Mouse (Mus musculus) cerebellum, adult (tissue): ENCODE data around the gene Ero1l.

Experiments
- ATAC-seq: cut with Nextera tagmentation; 2 replicates; pipeline ENCODE4 v1.9.2; 2017; ENCODE audit warnings: mild to moderate bottlenecking, moderate library complexity, mixed read lengths; ENCODE audit not compliant: insufficient number of reproducible peaks, low FRiP score, low TSS enrichment

Gene Ero1l

DNA sequence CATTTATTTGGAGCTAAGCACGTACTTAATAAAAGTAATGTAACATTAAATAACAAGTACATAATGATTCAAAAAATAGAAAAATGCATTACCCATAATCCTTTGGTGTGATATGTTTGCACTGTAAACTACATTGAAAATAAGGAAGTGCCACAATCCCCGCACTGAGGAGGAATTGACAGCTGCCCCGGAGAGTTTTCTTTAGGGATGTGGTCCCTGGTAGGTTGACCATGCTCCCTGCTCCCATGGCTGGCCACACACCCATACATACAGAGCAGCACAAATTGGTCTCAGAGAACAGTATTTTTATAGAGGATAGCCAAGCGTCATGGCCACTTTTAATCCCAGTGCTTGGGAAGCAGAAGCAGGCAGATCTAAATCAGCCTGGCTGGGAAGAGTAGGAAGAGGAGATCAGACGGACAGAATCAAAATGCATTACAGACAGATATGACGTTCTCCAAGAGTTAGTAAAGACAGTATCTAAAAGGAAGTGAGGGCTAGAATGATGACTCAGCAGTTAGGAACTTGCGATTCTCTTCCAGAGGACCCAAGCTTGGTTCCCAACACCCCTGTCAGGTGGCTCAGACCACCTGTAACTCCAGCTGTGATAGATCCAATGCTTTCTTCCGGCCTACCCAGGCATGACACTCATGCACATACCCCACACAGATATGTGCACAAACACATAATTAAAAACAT is 10.8 kb downstream of the Ero1l start:
- no peak for ATAC-seq

DNA sequence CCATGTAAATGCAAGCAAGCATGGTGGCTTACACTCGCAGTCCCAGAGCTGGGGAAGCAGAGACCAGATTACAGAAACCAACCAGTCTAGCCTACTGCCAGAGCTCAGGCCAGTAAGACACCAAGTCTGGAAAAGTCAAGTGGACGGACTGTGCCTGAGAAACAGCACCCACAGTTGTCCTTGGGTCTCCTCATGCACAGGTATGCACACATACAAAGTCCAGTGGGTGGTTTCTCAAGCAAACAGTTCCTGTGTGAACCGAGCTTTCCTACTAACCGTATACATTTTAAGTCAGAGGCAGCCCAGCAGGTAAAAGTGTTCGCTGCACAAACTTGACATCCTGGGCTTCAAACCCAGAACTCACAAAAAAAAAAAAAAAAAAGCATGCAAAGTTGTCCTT is 12.7 kb downstream of the Ero1l start:
- no peak for ATAC-seq

DNA sequence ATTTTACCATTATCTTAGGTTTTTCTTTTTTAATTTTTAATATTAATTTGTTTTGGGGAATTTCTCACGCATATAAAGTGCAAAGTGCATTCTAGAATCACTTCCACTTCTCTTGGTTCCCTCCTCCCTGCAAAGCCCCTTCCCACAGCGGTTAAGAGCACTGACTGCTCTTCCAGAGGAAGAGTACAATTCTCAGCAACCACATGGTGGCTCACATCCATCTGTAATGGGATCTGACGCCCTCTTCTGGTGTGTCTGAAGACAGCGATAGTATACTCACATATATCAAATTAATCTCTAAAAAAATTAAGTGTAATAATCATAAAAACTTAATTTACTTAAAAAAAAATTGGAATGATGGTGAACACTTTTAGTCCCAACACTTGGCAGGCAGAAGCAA is 14.2 kb downstream of the Ero1l start:
- ATAC-seq = no peak

DNA sequence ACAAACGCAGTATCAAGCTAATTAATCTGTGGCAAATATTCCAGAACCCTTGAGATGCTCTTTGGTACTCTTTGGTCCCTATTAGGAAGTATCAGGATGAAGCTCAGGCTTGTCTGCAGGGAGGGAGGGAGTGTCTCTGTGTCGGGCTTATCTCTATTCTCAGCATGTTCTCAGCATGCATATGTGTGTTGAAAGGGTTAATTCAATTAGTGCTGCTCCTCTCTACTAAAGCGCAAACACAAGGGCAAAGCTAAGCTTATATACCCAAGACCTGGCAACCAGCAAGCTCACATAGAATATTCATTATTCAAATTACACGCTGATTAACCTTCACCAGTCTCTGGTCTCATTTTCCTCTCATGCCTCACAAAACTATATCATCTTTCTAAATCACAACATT is 14.6 kb downstream of the Ero1l start:
- no peak for ATAC-seq

DNA sequence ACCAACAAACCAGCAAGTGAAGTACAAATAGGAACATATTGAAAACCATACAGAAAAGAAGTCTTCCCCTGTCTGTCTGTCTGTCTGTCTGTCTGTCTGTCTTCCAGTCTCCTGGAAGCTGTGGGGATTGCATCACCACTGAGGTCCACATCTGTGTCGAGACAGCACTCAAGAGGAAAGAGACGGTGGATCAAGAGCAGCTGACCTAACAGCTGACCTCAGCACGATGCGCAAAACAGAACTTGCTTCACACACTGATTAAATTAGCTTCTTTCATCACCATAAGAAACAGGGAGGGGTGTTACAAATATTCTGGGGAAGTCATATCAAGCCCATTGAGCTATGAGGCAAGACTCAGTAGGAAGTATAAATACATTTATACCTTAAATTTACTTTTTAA is 27.0 kb downstream of the Ero1l start:
- ATAC-seq = no peak

DNA sequence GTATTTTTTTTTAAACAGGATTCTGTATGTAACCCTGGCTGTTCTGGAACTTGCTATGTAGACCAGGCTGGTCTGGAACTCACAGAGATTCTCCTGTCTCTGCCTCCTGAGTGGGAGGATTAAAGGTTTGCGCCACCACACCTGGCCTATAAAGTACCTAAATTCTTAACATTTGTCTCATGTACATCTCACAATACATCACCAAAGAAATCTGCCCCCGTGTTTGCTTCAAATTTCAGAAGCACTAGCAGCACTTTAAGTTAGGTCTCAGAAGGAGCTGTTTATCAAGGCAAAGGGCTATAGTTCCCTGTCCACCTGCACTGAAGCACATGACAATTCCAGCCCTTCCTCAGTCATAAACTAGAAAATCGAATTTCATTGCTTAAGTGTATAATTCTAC is 36.5 kb downstream of the Ero1l start:
- ATAC-seq = no peak

DNA sequence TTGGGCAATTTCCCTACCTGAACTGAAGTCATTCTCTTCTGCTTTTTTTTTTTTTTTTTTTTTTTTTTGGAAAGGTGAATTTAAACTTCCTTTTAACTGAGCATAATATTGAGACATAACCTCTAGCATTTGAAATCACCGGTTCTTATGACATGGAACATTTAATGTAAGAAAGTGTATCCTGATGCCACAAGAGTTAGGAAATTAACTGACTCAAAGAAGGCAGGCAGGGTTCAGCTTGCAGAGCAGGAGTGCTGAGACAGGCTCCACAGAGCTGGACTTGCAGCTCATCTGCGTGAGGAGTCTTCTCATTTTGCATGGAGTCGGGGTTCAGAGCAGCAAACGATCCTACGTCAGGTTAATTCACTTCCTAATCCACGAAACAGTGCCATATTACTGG is 42.8 kb downstream of the Ero1l start:
- ATAC-seq = no peak

DNA sequence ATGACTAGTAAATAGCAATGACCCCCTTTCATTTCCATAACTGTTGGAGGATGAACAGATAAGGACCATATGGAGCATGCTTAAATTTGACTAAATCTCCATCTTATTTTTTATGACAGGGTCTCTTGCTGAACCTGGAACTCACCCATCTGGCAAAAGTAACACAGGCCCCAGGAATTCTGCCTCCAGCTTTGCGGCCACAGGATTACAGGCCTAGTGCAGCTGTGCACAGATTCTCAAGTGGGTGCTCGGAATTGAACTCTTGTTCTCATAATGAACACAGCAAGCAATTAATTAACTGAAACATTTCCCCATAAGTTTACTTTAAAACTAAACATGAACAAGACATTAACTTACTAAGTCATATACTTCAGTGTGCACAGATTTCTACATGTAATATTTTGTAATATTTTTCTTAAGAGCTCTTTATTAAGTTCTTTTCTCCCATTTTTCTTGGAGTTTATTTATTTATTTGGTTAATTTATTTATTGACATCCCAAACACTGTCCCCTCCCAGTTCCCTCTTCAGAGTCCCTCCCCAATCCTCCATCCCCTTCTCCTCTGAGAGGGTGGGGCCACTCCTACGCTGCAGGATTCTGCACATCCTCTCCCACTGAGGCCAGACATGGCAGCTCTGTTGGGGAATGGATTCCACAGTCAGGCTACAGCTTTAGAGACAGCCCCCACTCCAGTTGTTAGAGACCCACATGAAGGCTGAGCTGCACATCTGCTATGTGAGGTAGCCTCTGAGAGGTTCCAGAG is 54.6 kb downstream of the Ero1l start:
- no peak for ATAC-seq

DNA sequence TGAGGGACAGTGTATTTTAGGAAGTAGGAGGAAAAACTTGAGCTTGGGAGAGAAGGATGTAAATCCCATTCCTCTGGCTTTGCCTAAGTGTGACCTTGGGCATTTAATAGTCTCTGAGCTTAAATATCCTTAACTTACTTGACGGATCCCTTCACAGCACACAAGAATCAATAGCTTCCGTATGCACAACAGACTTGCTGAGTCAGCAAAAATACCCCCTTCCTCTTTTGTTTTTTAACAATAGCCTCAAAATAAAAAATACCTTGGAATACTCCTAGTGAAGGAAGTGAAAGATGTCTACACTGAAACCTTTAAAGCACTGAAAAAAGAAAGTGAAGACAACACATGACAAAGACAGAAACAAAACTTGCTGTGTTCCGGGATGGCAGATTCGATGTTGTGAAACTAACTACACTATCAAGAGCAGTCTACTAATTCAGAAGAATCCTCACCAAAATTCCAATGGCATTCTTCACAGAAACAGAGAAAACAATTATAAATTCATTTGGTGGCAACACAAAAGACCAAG is 67.0 kb downstream of the Ero1l start:
- ATAC-seq = no peak

DNA sequence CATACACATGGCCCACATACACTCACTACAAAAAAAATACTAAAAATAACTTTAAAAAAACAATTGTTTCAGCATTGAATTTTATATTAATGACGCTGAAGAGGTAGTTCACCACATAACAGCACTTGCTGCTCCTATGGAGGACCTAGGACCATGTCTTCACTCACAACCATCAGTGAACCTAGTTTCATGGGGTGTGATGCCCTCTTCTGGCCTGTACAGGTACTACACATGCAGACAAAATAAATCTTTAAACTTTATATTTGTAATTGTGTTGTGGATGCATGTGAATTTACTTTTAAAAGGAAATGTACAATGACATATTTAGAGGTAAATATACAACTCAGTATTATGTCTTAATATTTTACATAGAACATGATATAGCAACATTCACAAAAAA is 77.0 kb downstream of the Ero1l start:
- no peak for ATAC-seq

DNA sequence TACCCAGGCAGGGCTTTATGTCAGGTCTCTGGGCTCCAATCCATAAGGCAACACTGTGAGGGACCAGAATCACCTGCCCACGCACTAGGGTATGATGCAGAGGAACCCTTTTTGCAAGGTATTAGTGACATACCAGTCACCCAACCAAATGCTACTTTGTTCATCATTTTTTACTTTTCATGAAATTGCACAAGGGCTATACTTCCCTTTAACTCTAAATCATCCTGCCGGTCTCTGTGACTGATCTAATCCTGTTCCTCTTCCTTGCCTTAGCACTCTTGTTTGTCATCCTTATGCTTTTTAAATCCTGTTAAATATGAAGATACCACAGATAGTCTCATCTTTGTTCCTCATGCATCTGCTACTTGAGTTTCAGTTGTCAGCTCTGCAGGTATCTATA is 79.5 kb downstream of the Ero1l start:
- no peak for ATAC-seq
